ENCODE assay signal across 8 mouse cellular contexts in the genomic region with DNA sequence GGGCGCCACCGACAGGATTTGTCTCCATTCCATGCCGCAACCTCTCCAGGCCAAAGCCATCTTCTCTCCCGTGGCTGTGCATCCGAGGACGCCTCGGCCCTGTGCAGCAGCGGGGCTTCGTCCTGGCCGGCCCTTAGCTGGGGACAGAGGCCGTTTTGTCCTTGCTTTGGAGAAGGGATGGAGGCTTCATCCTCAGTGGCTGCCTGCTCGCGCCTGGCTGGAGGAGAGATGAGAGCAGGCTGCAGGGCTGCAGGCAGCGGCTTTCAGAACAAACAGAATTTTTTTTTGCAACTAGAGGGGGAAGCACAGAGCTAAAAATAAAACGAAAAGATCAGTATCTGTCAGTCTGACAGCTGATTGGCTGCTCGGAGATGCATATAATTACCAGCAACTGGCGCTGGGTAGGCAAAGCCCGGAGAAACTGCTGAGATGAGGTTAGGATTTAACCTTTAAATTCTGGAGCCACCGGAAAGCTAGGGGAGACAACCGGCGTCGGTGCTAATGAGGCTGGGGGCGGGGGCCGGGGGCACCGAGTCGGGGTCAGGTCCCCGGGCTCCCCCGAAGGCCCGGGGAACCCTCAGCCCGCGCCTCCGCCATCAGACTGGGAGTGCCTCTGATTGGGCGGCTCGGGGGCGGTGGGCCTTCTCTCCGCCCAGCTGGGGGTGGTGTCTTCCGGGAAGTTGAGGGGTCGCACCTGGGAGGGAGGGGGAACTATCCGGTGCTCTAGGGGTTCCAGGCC. TPM values are rescaled to one million over a fixed set of nuclear protein-coding genes. Genes with fewer than 3 reads are reported as not detected.
DNase-seq lines count a peak whose midpoint lies in the region; ATAC-seq and TF ChIP-seq lines count a peak whose summit lies in the region.

A gene (plus strand): TSS at position 400 of the 739 bp plus-strand sequence.

- WGBS in forebrain, embryonic 13.5 days, result under 1% methylated on average over 34 of the region's 39 CpGs
- 1% methylated on average over 38 of the region's 39 CpGs for WGBS in liver, embryonic 15.5 days (ENCODE audit: insufficient replicate concordance)
- 1% methylated on average over 33 of the region's 39 CpGs for WGBS in neural tube, embryonic 11.5 days
- 1% methylated on average over 38 of the region's 39 CpGs for WGBS in stomach, embryonic 16.5 days

- H3K4me1 ChIP-seq in E14TG2a.4 (replicated peaks; ENCODE audit: low read depth, low read length), result peaks cover 76% of the 10 kb centered on the region
- H3K4me1 ChIP-seq in brown adipose tissue, adult 24 weeks (ENCODE audit: control insufficient read depth, insufficient read depth, insufficient read length, low read length), result peaks cover 7% of the 10 kb centered on the region
- H3K4me1 ChIP-seq in forebrain, embryonic 13.5 days, result peaks cover 39% of the 10 kb centered on the region
- H3K4me1 ChIP-seq in liver, embryonic 15.5 days (replicated peaks), result peaks cover 23% of the 10 kb centered on the region
- peaks cover 17% of the 10 kb centered on the region for H3K4me1 ChIP-seq in neural tube, embryonic 11.5 days (ENCODE audit: control insufficient read depth, insufficient read depth, low read length)
- H3K4me1 ChIP-seq in stomach, embryonic 16.5 days (ENCODE audit: control insufficient read depth, insufficient read depth, low read length), result peaks cover 32% of the 10 kb centered on the region

- ATAC-seq in forebrain, embryonic 13.5 days, result peak; percentile 77
- ATAC-seq in liver, embryonic 15.5 days (ENCODE audit: insufficient read depth), result peak; percentile 57
- peak; percentile 59; the same call in 1 of the 2 replicates for ATAC-seq in neural tube, embryonic 11.5 days (ENCODE audit: insufficient read depth, low FRiP score, low TSS enrichment)
- peak; percentile 72 for ATAC-seq in stomach, embryonic 16.5 days (ENCODE audit: insufficient read depth, low FRiP score)

- DNase-seq in heart, postnatal 10 days, result peak; percentile 85 to 87
- peak; percentile 84 to 89 for DNase-seq in kidney, postnatal 4 days
- DNase-seq in neural tube, embryonic 11.5 days (ENCODE audit: low spot score), result peak; percentile 82

- no peaks in the 10 kb centered on the region for H3K9me3 ChIP-seq in E14TG2a.4 (ENCODE audit: low read length)
- no peaks in the 10 kb centered on the region for H3K9me3 ChIP-seq in forebrain, embryonic 13.5 days (replicated peaks)
- H3K9me3 ChIP-seq in liver, embryonic 15.5 days (replicated peaks), result no peaks in the 10 kb centered on the region
- H3K9me3 ChIP-seq in neural tube, embryonic 11.5 days (ENCODE audit: control insufficient read depth, low read length), result no peaks in the 10 kb centered on the region
- no peaks in the 10 kb centered on the region for H3K9me3 ChIP-seq in stomach, embryonic 16.5 days (replicated peaks; ENCODE audit: control insufficient read depth, low read length)

- H3K9ac ChIP-seq in forebrain, embryonic 13.5 days, result peak within 1 kb of the TSS; percentile 78
- H3K9ac ChIP-seq in liver, embryonic 15.5 days, result peak within 1 kb of the TSS; percentile 42
- H3K9ac ChIP-seq in neural tube, embryonic 11.5 days (ENCODE audit: low read length), result peak within 1 kb of the TSS; percentile 57
- peak within 1 kb of the TSS; percentile 69 for H3K9ac ChIP-seq in stomach, embryonic 16.5 days (ENCODE audit: low read length)

- H3K27ac ChIP-seq in brown adipose tissue, adult 24 weeks (replicated peaks; ENCODE audit: low read depth, low read length), result peak within 1 kb of the TSS; percentile 87
- H3K27ac ChIP-seq in forebrain, embryonic 13.5 days, result peak within 1 kb of the TSS; percentile 99
- H3K27ac ChIP-seq in liver, embryonic 15.5 days (replicated peaks), result peak within 1 kb of the TSS; percentile 67; the same call in 1 of the 2 replicates
- H3K27ac ChIP-seq in neural tube, embryonic 11.5 days (ENCODE audit: low read depth, low read length), result peak within 1 kb of the TSS; percentile 94
- peak within 1 kb of the TSS; percentile 91 for H3K27ac ChIP-seq in stomach, embryonic 16.5 days (ENCODE audit: low read length)

- 0 out of 2 replicates have a peak, but pooled peaks cover 2% of the 10 kb centered on the region for H3K27me3 ChIP-seq in E14TG2a.4 (ENCODE audit: insufficient read depth, low read length)
- H3K27me3 ChIP-seq in forebrain, embryonic 13.5 days, result no peaks in the 10 kb centered on the region
- peaks cover 2% of the 10 kb centered on the region; the same call in 1 of the 2 replicates for H3K27me3 ChIP-seq in liver, embryonic 15.5 days
- H3K27me3 ChIP-seq in neural tube, embryonic 11.5 days (ENCODE audit: control insufficient read depth, insufficient read depth, low read length), result no peaks in the 10 kb centered on the region
- no peaks in the 10 kb centered on the region for H3K27me3 ChIP-seq in stomach, embryonic 16.5 days (ENCODE audit: control insufficient read depth, insufficient read depth, low read length)

- H3K4me2 ChIP-seq in forebrain, embryonic 13.5 days, result peak within 1 kb of the TSS; percentile 71
- peak within 1 kb of the TSS; percentile 73 for H3K4me2 ChIP-seq in liver, embryonic 15.5 days
- H3K4me2 ChIP-seq in neural tube, embryonic 11.5 days (ENCODE audit: low read depth), result peak within 1 kb of the TSS; percentile 49
- peak within 1 kb of the TSS; percentile 51 for H3K4me2 ChIP-seq in stomach, embryonic 16.5 days (ENCODE audit: low read depth, low read length)

- intact Hi-C loops in heart, postnatal 10 days (cut with DNase I), result loop anchor here (2.0 kb wide), 2 partner anchors 48 to 122 kb away; no protein-coding TSS in a partner anchor

- H3K36me3 ChIP-seq in E14TG2a.4 (ENCODE audit: insufficient read depth, low read length), result no peaks in the 10 kb centered on the region
- no peaks in the 10 kb centered on the region for H3K36me3 ChIP-seq in forebrain, embryonic 13.5 days (ENCODE audit: poor library complexity, severe bottlenecking)
- H3K36me3 ChIP-seq in liver, embryonic 15.5 days (replicated peaks), result no peaks in the 10 kb centered on the region
- no peaks in the 10 kb centered on the region for H3K36me3 ChIP-seq in neural tube, embryonic 11.5 days (ENCODE audit: control insufficient read depth, insufficient read depth, low read length)
- H3K36me3 ChIP-seq in stomach, embryonic 16.5 days (ENCODE audit: control insufficient read depth, insufficient read depth, low read length), result no peaks in the 10 kb centered on the region

- peak within 1 kb of the TSS; percentile 78 for H3K4me3 ChIP-seq in E14TG2a.4 (replicated peaks; ENCODE audit: low read length)
- peak within 1 kb of the TSS; percentile 77 for H3K4me3 ChIP-seq in brown adipose tissue, adult 24 weeks (ENCODE audit: insufficient read depth, low read depth, low read length)
- H3K4me3 ChIP-seq in forebrain, embryonic 13.5 days, result peak within 1 kb of the TSS; percentile 54
- peak within 1 kb of the TSS; percentile 55 for H3K4me3 ChIP-seq in liver, embryonic 15.5 days (replicated peaks)
- H3K4me3 ChIP-seq in neural tube, embryonic 11.5 days (ENCODE audit: low read depth, low read length), result peak within 1 kb of the TSS; percentile 37
- peak within 1 kb of the TSS; percentile 51 for H3K4me3 ChIP-seq in stomach, embryonic 16.5 days (replicated peaks; ENCODE audit: low read length)

- TF ChIP-seq CTCF in E14TG2a.4 (conservative IDR thresholded peaks at IDR 0.05; ENCODE audit: low read length), result no peak

RNA-seq across cellular contexts. Expression of the gene that starts here (rescaled TPM):
- polyA plus RNA-seq in brown adipose tissue, adult 24 weeks (2012; ENCODE audit: insufficient read depth, insufficient read length, missing spikeins), result not detected in 2 replicates
- polyA plus RNA-seq in forebrain, embryonic 13.5 days (2015; fragmentation: Nextera tagmentation; extraction: Ambion mirVana), result 0.49 and 1.1 TPM in 2 replicates
- 1 to 10 TPM; 1.9 to 3.1 TPM for total RNA-seq in heart, postnatal 10 days (2021)
- not detected in 2 replicates for polyA plus RNA-seq in liver, embryonic 15.5 days (2015; fragmentation: Nextera tagmentation; extraction: Ambion mirVana)
- 0.48 TPM in 1 of 2 replicates, not detected in the other for polyA plus RNA-seq in neural tube, embryonic 11.5 days (2014; fragmentation: Nextera tagmentation; extraction: Ambion mirVana)
- 0.34 and 1.1 TPM in 2 replicates for polyA plus RNA-seq in stomach, embryonic 16.5 days (2015; fragmentation: Nextera tagmentation; extraction: Ambion mirVana)

Comparison
In these comparisons a context has a peak if more than half of its experiments do, and no peak if none do; other contexts are left out.
1. Peak in every context shown above with its lines: DNase-seq, ATAC-seq, H3K4me3 ChIP-seq and H3K27ac ChIP-seq.
2. Peak in ATAC-seq, H3K4me3 ChIP-seq, H3K27ac ChIP-seq, H3K9ac ChIP-seq and H3K4me2 ChIP-seq in liver, embryonic 15.5 days; RNA of the gene not detected or under 1 TPM.
3. Peak in DNase-seq, ATAC-seq, H3K4me3 ChIP-seq, H3K27ac ChIP-seq, H3K9ac ChIP-seq and H3K4me2 ChIP-seq in neural tube, embryonic 11.5 days; RNA of the gene not detected or under 1 TPM.